Mouse (Mus musculus) left cerebral cortex, postnatal 25 days (tissue): ENCODE data around the gene Zfp385c. TPM values are rescaled to one million over a fixed set of nuclear protein-coding genes. Genes with fewer than 3 reads are reported as not detected.
"Not testable (repeated sequence)": the region's sequence is repeated elsewhere in the genome, so short reads cannot be mapped to it uniquely, and the experiment has no call there.

Experiments used
- DNase-seq, 2 experiments: peaks; one replicate each; pipeline ENCODE4 v3.0.0; 2022; ENCODE audit warnings: low spot score in 2 of 2, mixed read lengths in 1 of 2
- intact Hi-C: fragments of 180-260 bp; cut with DNase I; formaldehyde crosslinking; loops from one replicate; pipeline ENCODE4 v1.15.1; 2025
- total RNA-seq, 2 experiments: library from RNA; stranded (reverse); gene quantifications; 2 replicates each; pipeline ENCODE4 v1.2.3; 2021

The Zfp385c gene
- total RNA-seq, 2 experiments from 2014 or later, result 0.16 to 0.30 TPM

- no peak for DNase-seq
- intact Hi-C loops, result loop anchor here (2.0 kb wide), 1 partner anchor 39 kb away; no protein-coding TSS in a partner anchor
These were observed 82.1 kb downstream of the Zfp385c start for GRCm38 (mm10) chr11:100609997-100610680.

GRCm38 (mm10) chr11:100609355-100609996 is 82.8 kb downstream of the Zfp385c start:
- DNase-seq, result no peak
- intact Hi-C loops, result no loop called here

DNA sequence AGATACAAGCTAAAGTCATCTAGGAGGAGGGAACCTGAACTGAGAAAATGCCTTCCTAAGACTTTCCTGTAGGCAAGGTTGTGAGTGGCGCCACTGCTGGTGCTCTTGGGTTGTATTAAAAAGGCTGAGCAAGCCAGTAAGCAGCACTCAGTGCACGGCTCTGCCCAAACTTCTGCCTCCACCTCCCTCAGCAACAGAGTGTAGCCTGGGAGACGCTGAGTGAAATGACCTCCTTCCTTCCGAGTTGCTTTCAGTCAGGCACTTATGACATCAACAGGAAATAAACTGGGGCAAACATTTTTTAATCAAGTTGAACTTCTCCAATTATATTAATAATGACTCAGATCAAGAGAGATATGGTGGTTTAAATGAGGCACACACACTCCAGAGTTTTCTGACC is 83.5 kb downstream of the Zfp385c start:
- no peak for DNase-seq
- intact Hi-C loops, result no loop called here

GRCm38 (mm10) chr11:100607121-100607520 is 85.1 kb downstream of the Zfp385c start:
- intact Hi-C loops, result no loop called here
- no peak for DNase-seq

GRCm38 (mm10) chr11:100605451-100605850 is 86.8 kb downstream of the Zfp385c start:
- intact Hi-C loops, result no loop called here

GRCm38 (mm10) chr11:100604321-100605005 is 87.8 kb downstream of the Zfp385c start:
- intact Hi-C loops, result no loop called here
- peak in 1 of 2 experiments; percentile 59 for DNase-seq

More at GRCm38 (mm10) chr11:100605451-100605850, 86.8 kb downstream of the Zfp385c start:
- no peak for DNase-seq

DNA sequence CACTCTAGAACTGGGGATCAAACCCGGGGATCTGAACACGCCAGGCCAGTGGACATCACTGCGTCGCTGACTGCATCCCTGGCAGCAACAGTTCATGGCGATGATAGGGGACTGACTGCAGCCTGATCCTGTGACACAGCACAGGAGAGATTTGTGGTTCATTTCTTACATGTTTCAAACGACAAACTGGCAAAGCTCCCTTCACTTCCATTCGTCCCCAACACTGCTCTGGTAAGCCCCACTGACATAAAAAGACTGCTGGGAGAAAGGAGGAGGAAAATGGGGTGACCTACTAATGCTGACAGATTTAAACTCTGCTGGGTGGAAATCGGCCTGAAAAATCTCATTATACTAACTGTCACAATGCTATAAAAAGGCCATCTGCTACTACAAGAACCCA is 88.4 kb downstream of the Zfp385c start:
- DNase-seq, result no peak
- intact Hi-C loops, result no loop called here

DNA sequence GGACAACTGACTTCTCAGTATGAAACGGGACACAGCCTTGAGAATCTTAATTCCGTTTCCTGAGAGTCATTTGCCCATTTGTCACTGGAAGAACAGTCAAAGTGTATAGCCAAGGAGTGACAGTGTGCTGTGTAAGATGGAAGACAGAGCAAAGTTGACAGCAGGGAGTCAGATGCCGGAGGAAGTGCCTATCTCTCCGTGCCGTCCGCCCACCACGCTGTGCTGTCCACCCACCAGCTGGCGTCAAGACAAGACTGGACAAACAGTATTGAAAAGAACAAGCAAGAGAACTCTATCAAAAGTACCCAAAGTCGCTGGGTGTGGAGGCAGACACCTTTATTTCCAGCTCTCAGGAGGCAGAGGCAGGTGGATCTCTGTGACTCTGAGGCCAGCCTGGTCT is 89.1 kb downstream of the Zfp385c start:
- intact Hi-C loops, result no loop called here
- DNase-seq, result no peak

DNA sequence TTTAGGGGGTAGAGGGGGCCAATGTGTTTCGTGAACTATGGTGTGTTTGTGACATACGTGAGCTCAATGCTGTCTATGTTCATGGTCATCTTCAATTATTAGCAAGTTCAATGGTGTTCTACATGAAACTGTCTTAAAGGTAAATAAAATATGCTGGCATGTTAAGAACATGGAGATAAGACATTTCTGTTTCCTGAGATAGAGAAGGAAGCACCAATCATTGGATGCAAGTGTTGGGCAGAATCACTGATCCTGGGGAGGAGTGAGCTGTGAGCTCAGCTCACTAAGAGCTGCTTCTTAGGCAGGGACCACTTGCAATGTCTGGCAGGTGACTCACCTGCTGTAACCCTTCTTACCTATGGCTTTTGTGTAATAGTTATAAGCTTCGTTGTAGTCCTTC is 90.9 kb downstream of the Zfp385c start:
- DNase-seq, result no peak
- intact Hi-C loops, result no loop called here

DNA sequence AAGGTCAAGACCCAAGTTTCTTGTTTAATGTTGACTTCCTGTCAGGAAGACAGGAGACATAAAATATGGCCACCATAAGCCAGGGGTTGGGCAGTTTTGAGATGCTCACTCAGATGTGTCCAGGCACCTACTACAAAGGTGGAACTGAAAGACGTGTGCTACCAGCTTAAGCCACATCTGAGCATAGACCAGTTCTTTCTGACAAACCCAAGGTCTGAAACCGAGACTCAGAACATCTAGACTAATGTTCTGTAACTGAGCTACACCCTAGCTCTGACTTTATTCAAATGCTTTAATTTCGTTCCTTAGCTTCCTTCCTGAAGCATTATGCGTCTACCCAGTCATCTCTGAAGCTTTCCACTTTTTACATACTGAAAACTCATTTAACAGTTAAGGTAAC is 94.2 kb downstream of the Zfp385c start:
- DNase-seq, result no peak

DNA sequence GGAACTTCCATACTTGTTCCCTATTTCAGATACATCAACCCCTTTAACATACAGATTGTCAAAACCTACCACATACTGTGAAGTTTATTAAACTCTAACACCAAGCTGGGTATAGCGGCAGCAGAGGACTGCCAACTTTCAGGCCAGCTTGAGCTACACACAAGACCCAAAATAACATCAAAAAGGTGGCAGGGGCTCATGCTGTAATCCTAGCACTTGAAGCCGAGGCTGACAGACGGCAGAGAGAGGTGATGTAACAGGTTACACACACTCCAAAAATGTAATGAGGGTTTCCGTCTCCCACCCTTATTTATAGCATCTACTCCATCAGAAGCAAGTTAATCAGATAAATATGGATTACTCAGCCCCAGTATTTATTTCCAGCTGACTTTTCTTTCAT is 96.7 kb downstream of the Zfp385c start:
- intact Hi-C loops, result no loop called here
- DNase-seq, result no peak

More for the DNA sequence above, 94.2 kb downstream of the Zfp385c start:
- intact Hi-C loops, result no loop called here

- no peak for DNase-seq
- intact Hi-C loops, result no loop called here
These were observed 97.6 kb downstream of the Zfp385c start for GRCm38 (mm10) chr11:100594608-100595007.

GRCm38 (mm10) chr11:100592346-100593046 is 99.8 kb downstream of the Zfp385c start:
- intact Hi-C loops, result no loop called here
- DNase-seq, result no peak

DNA sequence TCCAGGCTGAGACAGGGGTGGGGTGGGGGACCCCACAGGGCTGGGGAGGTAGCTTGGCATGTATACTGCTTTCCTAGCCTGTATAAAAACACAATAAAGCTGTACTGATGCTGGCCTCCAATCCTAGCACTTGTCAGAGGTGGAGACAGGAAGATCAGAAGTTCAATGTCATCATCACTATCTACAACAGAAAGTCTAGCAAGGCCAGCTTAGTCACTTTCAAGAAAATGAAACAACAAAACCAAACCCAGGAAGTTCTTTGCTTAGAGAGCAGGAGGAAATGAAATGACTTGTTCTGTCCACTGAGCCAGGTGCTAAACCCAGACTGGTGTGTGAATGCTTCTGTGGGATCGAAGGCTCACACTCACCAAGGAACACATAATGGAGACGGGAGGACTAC is 103.8 kb downstream of the Zfp385c start:
- intact Hi-C loops, result no loop called here
- no peak for DNase-seq

GRCm38 (mm10) chr11:100585148-100585547 is 107.1 kb downstream of the Zfp385c start:
- intact Hi-C loops, result no loop called here
- DNase-seq, result no peak

DNA sequence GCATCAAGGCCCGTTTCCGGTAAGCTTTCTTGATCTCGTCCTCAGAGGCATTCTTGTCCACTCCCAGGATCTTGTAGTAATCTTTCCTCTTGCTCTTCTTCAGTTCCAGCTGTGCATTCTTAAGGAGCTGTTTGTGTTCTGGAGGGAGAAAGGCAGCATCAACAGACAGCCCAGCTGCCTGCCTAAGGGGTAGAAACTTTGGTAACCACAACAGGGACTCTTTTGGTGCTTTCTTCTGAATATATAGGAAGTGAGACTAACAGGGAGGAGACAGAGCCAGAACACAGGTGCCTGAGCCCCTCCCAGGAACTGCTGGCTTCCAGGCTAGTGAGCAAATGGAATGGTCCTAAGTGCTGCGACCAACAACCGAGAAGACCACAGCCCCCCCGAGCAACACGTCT is 107.7 kb downstream of the Zfp385c start:
- intact Hi-C loops, result no loop called here
- DNase-seq, result no peak

DNA sequence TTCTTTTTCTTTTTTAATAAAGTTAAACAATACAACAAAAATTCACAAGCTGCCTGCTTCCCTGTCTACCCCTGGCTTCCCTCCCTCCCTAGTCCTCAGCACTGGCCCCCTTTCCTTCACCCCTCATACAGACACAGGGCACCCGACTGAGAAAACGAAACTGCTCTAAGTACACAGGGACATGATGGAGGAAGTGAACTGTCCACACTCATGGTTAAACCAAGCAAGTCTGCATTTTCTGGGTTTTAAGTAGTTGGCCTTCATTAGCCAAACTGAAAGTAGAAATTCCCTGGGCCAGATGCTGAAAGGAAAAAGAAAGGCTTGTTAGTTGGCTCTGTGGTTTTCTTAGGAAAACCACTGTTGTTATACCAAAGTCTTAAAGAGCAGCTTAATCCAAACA is 109.4 kb downstream of the Zfp385c start:
- intact Hi-C loops, result no loop called here
- DNase-seq, result no peak

- intact Hi-C loops, DNase-seq: not testable (repeated sequence)
These were observed 109.8 kb downstream of the Zfp385c start for GRCm38 (mm10) chr11:100582413-100582812.

- intact Hi-C loops, result no loop called here
- DNase-seq, result peak in 1 of 2 experiments; percentile 52
These were observed 110.5 kb downstream of the Zfp385c start for GRCm38 (mm10) chr11:100581756-100582155.

DNA sequence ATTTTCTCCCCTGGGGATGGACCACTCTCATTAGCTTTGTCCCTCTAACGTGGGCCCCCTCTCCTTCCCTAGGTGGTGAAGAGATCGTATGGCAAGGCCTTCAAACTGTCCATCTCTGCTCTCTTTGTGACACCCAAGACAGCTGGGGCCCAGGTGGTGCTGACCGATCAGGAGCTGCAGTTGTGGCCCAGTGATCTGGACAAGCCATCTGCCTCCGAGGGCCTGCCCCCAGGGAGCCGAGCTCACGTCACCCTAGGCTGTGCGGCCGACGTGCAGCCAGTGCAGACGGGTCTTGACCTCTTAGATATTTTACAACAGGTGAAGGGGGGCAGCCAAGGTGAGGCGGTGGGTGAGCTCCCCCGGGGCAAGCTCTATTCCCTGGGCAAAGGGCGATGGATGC is 112.0 kb downstream of the Zfp385c start:
- DNase-seq, result no peak
- intact Hi-C loops, result no loop called here
